Mouse (Mus musculus) layer of hippocampus, adult 11-12 months (tissue): ENCODE data around the gene Aldh1a3.

ENCODE experiments used
- DNase-seq: peaks from one replicate; pipeline ENCODE4 v3.0.0; 2022; ENCODE audit warnings: low spot score

Aldh1a3 gene

GRCm38 (mm10) chr7:66369071-66369933 lies 58.0 kb downstream of the Aldh1a3 start:
- no peak for DNase-seq

- DNase-seq, result no peak
These were observed 61.4 kb downstream of the Aldh1a3 start, which contains the start of gene Gm10974 for GRCm38 (mm10) chr7:66365904-66366303. TSS of gene Gm10974 (plus strand) at chr7:66365905.

- no peak for DNase-seq
These were observed 61.9 kb downstream of the Aldh1a3 start for GRCm38 (mm10) chr7:66365411-66365810.

GRCm38 (mm10) chr7:66364491-66364890 lies 62.8 kb downstream of the Aldh1a3 start:
- no peak for DNase-seq

GRCm38 (mm10) chr7:66359044-66359443 lies 68.3 kb downstream of the Aldh1a3 start:
- no peak for DNase-seq

GRCm38 (mm10) chr7:66358461-66358860 lies 68.9 kb downstream of the Aldh1a3 start:
- no peak for DNase-seq

GRCm38 (mm10) chr7:66355791-66356522 lies 71.4 kb downstream of the Aldh1a3 start:
- no peak for DNase-seq

- DNase-seq, result no peak
These were observed 72.4 kb downstream of the Aldh1a3 start for GRCm38 (mm10) chr7:66354911-66355310.

- DNase-seq, result no peak
These were observed 76.2 kb downstream of the Aldh1a3 start for GRCm38 (mm10) chr7:66351074-66351473.

GRCm38 (mm10) chr7:66349670-66350069 lies 77.6 kb downstream of the Aldh1a3 start:
- DNase-seq, result no peak

- DNase-seq, result no peak
These were observed 78.7 kb downstream of the Aldh1a3 start for GRCm38 (mm10) chr7:66348588-66348987.

- DNase-seq, result no peak
These were observed 80.2 kb downstream of the Aldh1a3 start for GRCm38 (mm10) chr7:66346959-66347663.

- DNase-seq, result no peak
These were observed 84.0 kb downstream of the Aldh1a3 start for GRCm38 (mm10) chr7:66343307-66343706.

GRCm38 (mm10) chr7:66342831-66343230 lies 84.5 kb downstream of the Aldh1a3 start:
- DNase-seq, result no peak

GRCm38 (mm10) chr7:66342323-66342722 lies 85.0 kb downstream of the Aldh1a3 start:
- peak; percentile 63 for DNase-seq
